Mouse (Mus musculus): ENCODE results near the gene Bcor. TPM values are rescaled to one million over a fixed set of nuclear protein-coding genes. Genes with fewer than 3 reads are reported as not detected.

Bcor gene
- polyA plus RNA-seq, 1 experiment: 15.8 TPM

DNA sequence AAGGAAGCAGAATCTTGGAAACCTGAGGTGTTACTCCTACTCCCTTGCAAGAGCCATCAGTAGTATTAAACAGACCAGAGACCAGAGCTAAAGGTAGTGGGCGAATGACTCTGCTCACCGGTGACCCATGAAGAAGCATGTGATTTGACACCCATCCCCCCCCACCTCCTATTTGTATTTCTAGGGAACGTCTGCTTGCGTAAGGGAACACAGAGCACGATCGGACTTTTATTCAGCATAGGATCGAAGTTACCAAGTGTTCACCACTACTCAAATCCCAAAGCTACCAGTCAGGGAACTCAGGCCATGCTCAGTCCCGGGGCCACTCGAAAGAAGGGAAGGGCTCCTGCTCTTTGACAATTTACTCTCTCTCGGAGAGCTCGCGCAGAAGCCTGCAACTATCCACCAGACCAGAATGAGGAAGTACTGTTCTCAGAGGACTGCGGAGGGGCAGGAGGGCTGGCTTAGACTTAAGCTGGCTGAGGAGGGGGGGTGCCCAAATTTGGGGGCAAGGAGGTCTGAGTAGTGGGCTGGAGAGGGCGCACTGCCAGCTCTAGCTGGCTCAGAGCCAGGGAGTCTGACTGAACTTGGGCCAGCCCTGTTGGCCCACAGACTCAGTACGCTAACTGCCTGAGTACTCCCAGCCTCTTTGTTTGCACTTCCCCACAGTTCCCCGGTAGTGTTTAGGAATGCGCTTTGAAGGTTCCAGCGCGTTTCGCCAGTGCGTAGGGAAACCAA, 37.4 kb downstream of the Bcor start:
- WGBS: 22% methylated on average over 21 of the region's 21 CpGs
- DNase-seq: peak; percentile 47
- Histone ChIP-seq H3K4me1 (ENCODE audit: control insufficient read depth, insufficient read depth, low read length) (peaks cover 3% of the 10 kb centered on the region), H3K4me3 (replicated peaks; ENCODE audit: extremely low read depth, low read depth, low read length) (no peak overlapping the region)
- TF ChIP-seq POLR2A (IDR thresholded peaks at IDR 0.05; ENCODE audit: borderline replicate concordance, extremely low read depth, low read depth, low read length): no peak
- no peak for TF ChIP-seq CTCF (IDR thresholded peaks at IDR 0.05; ENCODE audit: insufficient read depth, low read length)

DNA sequence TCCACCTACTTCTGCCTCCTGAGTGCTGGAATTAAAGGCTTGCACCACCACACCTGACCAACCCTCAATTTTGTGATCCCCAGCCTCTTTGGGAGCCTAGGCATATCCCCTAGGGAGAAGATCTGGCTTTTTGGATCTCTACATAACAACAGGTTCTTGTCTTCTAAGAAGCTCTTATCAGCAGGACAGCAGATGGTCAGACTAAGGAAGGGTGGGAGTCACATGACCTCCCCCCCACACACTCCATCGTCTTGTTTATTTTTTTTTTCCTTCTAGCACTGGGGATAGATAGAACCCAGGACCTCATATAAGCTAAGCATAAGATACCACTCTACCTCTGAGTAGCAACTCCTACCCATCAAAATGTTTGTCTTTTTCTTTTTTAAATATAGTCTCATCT, 40.7 kb downstream of the Bcor start:
- DNase-seq: no peak
- 40% methylated on average over 1 of the region's 1 CpGs for WGBS
- H3K4me3 ChIP-seq (replicated peaks; ENCODE audit: extremely low read depth, low read depth, low read length): no peak overlapping the region
- no peak for TF ChIP-seq POLR2A (IDR thresholded peaks at IDR 0.05; ENCODE audit: borderline replicate concordance, extremely low read depth, low read depth, low read length)
- no peak for TF ChIP-seq CTCF (IDR thresholded peaks at IDR 0.05; ENCODE audit: insufficient read depth, low read length)
- H3K4me1 ChIP-seq (ENCODE audit: control insufficient read depth, insufficient read depth, low read length): no peaks in the 10 kb centered on the region; the same call in 1 of the 2 replicates

DNA sequence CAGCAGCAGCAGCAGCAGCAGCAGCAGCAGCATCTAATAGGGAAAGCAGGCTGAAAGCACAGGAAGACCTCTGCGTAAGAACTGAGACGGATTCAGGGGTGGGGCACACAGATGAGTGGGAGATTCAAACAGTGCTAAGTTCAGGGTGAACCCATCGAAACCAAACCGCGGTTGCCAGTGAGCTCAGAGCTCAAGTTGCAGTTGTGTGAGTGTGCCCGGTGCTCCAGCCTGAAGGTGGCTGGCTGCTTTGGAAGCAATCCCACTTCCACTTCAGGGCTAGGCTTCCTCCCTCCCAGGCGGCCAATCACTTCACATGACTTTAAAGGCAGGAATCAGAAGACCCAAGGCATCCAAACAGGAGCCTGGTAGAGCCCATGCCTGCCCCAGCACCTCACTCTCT, 44.0 kb downstream of the Bcor start:
- WGBS: 21% methylated on average over 7 of the region's 7 CpGs
- TF ChIP-seq POLR2A (IDR thresholded peaks at IDR 0.05; ENCODE audit: borderline replicate concordance, extremely low read depth, low read depth, low read length): no peak
- no peak for TF ChIP-seq CTCF (IDR thresholded peaks at IDR 0.05; ENCODE audit: insufficient read depth, low read length)
- H3K4me3 ChIP-seq (replicated peaks; ENCODE audit: extremely low read depth, low read depth, low read length): no peak overlapping the region
- H3K4me1 ChIP-seq (ENCODE audit: control insufficient read depth, insufficient read depth, low read length): no peaks in the 10 kb centered on the region; the same call in 1 of the 2 replicates
- DNase-seq: no peak

DNA sequence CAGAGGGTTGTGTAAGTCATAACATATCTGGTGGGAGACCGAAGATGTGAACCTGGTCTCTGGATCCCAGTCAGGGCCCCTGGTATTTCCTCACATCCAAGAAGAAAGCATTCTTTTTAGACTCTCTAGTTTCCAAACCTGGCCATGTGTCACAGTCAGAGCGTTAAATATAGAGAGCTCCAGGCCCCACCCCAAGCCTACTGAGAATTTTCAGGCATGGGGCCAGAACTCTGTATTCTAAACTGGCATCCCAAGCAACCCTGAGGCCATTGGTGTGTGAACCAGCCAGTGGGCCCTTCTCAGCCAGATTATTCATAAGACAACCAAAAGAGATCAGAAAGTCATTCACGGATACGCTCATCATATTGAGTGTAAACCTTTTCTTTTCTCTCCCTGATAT, 48.0 kb downstream of the Bcor start:
- no peak for DNase-seq
- H3K4me1 ChIP-seq (ENCODE audit: control insufficient read depth, insufficient read depth, low read length): peaks cover 3% of the 10 kb centered on the region; the same call in 1 of the 2 replicates
- 76% methylated on average over 4 of the region's 4 CpGs for WGBS
- TF ChIP-seq POLR2A (IDR thresholded peaks at IDR 0.05; ENCODE audit: borderline replicate concordance, extremely low read depth, low read depth, low read length) (no peak), CTCF (IDR thresholded peaks at IDR 0.05; ENCODE audit: insufficient read depth, low read length) (no peak)
- H3K4me3 ChIP-seq (replicated peaks; ENCODE audit: extremely low read depth, low read depth, low read length): no peak overlapping the region

DNA sequence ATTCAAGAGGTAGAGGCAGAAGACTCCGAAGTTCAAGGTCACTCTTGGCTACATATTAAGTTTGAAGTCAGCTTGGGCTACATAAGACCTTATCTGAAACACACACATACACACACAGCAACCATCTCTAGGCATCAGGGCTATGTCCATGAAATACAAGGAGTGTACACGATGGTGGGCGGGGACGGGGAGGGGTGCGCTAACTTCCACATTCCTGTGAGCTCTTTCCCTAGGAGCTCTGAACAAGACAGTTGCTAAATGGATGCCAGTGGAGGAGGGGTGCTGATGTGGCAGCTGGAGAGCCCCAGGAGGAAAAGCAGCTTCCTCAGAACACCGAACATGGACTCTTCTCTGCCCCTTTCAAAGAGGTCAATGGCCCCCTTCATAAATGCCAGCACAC, 49.6 kb downstream of the Bcor start:
- no peak for DNase-seq
- TF ChIP-seq CTCF (IDR thresholded peaks at IDR 0.05; ENCODE audit: insufficient read depth, low read length) (no peak), POLR2A (IDR thresholded peaks at IDR 0.05; ENCODE audit: borderline replicate concordance, extremely low read depth, low read depth, low read length) (no peak)
- WGBS: 69% methylated on average over 6 of the region's 6 CpGs
- no peak overlapping the region for H3K4me3 ChIP-seq (replicated peaks; ENCODE audit: extremely low read depth, low read depth, low read length)
- H3K4me1 ChIP-seq (ENCODE audit: control insufficient read depth, insufficient read depth, low read length): peaks cover 3% of the 10 kb centered on the region; the same call in 1 of the 2 replicates

DNA sequence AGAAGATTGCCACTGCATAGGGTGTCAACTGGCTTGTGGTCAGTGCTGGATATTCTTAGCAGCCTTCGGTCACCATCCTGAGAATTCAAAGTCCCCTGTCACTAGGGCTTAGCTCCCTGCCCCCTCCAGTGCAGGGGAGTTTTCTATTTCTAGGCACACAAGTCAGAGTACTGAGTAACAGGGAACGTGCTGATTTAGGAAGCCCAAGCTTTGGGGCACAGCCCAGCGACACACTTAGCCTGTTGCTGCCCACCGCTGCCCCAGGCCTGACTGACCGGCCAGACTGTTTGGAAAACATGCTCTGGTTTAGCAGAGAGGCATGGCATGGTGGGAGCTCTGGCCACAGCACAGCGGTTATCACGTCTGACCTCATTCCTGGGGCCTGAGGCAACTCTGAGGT, 54.8 kb downstream of the Bcor start:
- Histone ChIP-seq H3K4me3 (replicated peaks; ENCODE audit: extremely low read depth, low read depth, low read length) (no peak overlapping the region), H3K4me1 (ENCODE audit: control insufficient read depth, insufficient read depth, low read length) (peaks cover 2% of the 10 kb centered on the region; the same call in 1 of the 2 replicates)
- TF ChIP-seq CTCF (IDR thresholded peaks at IDR 0.05; ENCODE audit: insufficient read depth, low read length) (no peak), POLR2A (IDR thresholded peaks at IDR 0.05; ENCODE audit: borderline replicate concordance, extremely low read depth, low read depth, low read length) (no peak)
- 74% methylated on average over 7 of the region's 7 CpGs for WGBS
- DNase-seq: no peak

DNA sequence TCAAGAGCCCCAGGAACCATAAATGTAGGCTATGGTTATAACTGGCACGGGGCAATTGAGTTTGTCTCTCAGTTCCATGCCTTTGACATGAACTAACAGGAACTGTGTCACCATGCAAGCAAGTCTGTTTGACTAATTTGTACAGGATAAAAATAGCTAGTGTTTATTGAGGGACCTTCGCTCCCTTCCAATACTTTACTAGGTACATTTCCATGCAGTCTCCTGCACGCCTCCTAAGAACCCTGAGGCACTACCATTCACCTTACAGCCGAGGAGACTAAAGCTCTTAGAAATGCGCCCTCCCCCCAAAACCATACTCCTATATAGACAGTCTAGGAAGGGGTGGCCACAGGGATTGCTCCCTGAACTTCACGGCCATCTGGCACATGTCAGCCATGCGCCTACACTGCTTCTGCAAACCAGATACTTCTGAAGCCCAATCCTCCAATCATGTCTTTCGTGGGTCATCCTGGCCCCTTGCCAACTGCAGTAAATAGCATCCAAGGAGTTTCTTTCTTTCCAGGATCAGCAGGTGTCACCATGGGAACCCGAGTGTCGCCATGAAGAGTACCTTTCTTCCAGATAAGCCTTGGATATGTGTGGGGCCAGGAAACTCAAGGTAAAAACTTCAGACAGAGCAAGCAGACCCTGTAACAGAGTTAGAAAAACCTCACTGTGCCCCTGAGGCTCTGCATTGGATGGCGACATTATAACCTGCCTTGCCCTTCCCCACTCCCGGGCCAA, 63.2 kb downstream of the Bcor start:
- TF ChIP-seq CTCF (IDR thresholded peaks at IDR 0.05; ENCODE audit: insufficient read depth, low read length) (no peak), POLR2A (IDR thresholded peaks at IDR 0.05; ENCODE audit: borderline replicate concordance, extremely low read depth, low read depth, low read length) (no peak)
- WGBS: 77% methylated on average over 12 of the region's 12 CpGs
- DNase-seq: no peak
- H3K4me1 ChIP-seq (ENCODE audit: control insufficient read depth, insufficient read depth, low read length): no peaks in the 10 kb centered on the region
- no peak overlapping the region for H3K4me3 ChIP-seq (replicated peaks; ENCODE audit: extremely low read depth, low read depth, low read length)

DNA sequence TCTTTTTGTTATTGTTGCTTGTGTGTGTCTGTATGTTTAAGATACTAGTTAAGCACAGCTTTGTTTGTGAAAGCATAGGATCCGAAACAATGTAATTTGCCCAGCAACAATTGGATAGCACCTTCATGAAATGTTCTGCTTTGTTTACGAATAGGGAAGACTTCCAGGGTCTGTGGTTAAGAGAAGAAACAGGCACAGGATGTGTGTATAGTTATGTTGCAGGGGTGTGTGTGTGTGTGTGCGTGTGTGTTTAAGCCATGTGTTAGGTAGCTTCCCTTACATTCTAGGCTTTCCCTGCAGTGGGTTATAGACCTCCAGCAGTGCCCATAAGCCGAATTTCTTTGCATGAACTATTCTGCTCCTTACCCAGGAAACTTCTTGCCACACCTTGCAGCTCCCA, 66.8 kb downstream of the Bcor start:
- H3K4me1 ChIP-seq (ENCODE audit: control insufficient read depth, insufficient read depth, low read length): peaks cover 15% of the 10 kb centered on the region
- DNase-seq: no peak
- 75% methylated on average over 4 of the region's 4 CpGs for WGBS
- TF ChIP-seq POLR2A (IDR thresholded peaks at IDR 0.05; ENCODE audit: borderline replicate concordance, extremely low read depth, low read depth, low read length) (no peak), CTCF (IDR thresholded peaks at IDR 0.05; ENCODE audit: insufficient read depth, low read length) (no peak)
- H3K4me3 ChIP-seq (replicated peaks; ENCODE audit: extremely low read depth, low read depth, low read length): no peak overlapping the region

DNA sequence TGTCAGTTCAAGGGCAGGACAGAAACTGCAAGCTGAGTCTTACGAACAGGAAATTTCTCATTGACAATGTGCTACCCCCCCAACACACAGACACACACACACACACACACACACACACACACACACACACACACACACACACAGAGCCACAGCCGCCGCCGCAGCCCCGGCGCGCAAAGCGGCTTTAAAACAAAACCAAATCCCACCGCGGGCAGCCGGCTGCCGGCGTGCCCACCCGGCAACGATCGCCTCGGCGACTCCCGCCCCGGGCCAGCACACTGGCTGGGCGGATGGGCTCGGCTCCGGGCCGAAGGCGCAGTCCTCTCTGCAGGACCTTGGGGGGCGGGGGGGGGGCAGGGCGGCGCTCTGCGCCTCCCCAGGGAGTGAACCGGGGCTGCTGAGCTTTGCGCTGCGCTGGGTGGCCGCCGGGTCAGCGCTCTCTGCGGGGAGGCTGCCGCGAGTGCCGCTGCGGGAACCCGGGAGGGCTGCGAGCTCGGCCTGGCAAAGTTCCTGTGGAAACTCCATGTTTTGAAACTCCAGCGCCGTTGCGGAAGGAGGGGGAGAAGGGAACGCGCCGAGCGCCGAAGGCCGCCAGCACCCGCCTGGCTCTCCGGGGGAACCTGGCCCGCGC, 68.6 kb downstream of the Bcor start:
- peak overlapping the region; percentile 57 for H3K4me3 ChIP-seq (replicated peaks; ENCODE audit: extremely low read depth, low read depth, low read length)
- no peak for TF ChIP-seq POLR2A (IDR thresholded peaks at IDR 0.05; ENCODE audit: borderline replicate concordance, extremely low read depth, low read depth, low read length)

More for the DNA sequence above, 68.6 kb downstream of the Bcor start:
- DNase-seq: peak; percentile 56
- WGBS: 3% methylated on average over 55 of the region's 56 CpGs
- H3K4me1 ChIP-seq (ENCODE audit: control insufficient read depth, insufficient read depth, low read length): peaks cover 15% of the 10 kb centered on the region

Measured in lung, adult 2 months (tissue).